Mouse (Mus musculus) lung, postnatal 0 days (tissue): Measurements from ENCODE around the gene Pknox2.

Experiments
- CTCF ChIP-seq: IDR thresholded peaks from 2 replicates; pipeline ENCODE4 v1.5.1; 2016; ENCODE audit warnings: antibody characterized with exemption, mild to moderate bottlenecking
- EP300 ChIP-seq: IDR thresholded peaks from 2 replicates; pipeline ENCODE4 v1.6.1; 2016; ENCODE audit warnings: antibody characterized with exemption, mild to moderate bottlenecking, control low read depth

DNA sequence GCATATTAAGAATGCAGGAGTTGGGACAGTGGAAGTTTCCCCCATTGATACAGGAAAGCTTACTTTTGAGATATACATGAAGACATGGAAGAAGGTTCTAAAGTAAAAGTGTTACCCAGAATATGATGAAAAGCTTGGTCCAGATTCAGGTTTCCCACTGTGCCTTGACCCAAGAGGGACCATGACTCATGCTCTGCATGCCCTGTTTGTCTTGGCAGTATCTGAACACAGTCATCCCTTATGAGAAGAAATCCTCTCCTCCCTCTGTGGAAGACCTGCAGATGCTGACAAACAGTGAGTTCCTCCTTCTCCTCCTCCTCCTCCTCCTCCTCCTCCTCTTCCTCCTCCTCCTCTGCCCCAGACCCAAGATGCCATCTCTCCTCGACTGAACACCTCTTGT is 276.9 kb downstream of the Pknox2 start:
- no peak for TF ChIP-seq CTCF
- no peak for TF ChIP-seq EP300
